Mouse (Mus musculus) retina, embryonic 14.5 days (tissue): Measurements from ENCODE around the gene Tnrc6a.

Source experiments
- DNase-seq: peaks from one replicate; pipeline ENCODE4 v3.0.0-alpha.2; 2015; ENCODE audit warnings: low spot score

Tnrc6a gene

GRCm38 (mm10) chr7:123235449-123235848 is 111.8 kb downstream of the Tnrc6a start:
- peak; percentile 69 for DNase-seq

DNA sequence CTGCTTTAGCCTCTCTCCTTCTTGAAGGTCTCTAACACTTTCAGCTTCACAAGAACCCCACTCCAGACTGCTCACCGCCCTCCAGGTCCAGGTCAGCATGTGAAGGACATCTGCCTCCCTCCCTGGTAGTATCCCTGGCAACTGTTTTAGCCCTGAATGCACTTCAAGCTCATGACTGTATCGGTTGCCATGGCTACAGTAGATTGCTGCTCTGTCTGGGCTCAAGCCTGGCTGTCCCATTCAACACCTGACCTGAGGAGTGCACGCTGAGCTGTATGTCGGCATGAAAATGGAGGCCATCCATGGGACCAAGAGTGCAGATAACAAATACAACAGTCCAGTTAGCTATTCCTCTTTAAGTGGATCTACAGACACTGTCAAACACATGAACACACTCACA is 114.9 kb downstream of the Tnrc6a start:
- DNase-seq: peak; percentile 11

DNA sequence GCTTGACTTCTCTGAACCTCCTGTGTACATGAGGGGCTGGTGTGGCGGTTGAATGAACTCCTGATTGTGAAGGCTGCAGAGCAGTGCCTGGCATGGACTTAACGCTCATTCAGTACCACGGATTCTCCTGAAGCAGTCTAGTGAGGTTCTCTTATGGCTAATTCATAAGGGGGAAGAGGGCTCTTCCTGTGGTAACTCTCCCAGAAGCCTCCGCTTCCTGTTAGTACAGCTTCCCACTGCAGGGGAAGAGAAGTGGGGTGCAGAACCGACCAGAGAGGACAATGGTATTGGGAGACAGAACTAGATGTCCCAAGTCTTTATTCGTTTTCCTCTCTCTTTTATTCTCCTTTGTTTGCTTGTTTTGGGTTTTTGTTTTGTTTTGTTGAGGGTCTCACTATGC is 116.4 kb downstream of the Tnrc6a start:
- DNase-seq: no peak

GRCm38 (mm10) chr7:123242241-123242640 is 118.6 kb downstream of the Tnrc6a start:
- no peak for DNase-seq

DNA sequence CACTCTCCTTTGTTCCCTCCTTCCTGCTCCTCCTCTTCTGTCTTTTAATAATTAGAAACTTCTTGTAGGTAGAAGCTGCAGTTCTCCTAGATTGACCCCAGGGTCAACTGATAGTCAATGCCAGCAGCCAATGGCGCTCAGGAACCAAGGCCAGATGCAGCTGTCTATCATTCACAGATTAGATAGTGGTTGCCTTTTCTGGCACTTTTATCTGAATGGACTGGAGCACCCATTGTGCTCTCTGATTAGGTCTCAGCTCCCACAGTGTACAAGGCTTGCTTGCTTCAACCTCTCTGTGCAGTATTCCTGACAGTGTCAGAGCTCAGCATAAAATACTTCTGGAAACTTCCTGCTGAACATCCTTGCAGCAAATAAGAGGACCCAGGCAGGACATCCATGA is 121.1 kb downstream of the Tnrc6a start:
- no peak for DNase-seq
